Mouse (Mus musculus) heart, postnatal 36 days (tissue): ENCODE measurements around the gene Dffb. TPM values are rescaled to one million over a fixed set of nuclear protein-coding genes. Genes with fewer than 3 reads are reported as not detected.

Experiments
- total RNA-seq, 2 experiments: library from RNA; stranded (reverse); gene quantifications; 2 replicates each; pipeline ENCODE4 v1.2.3; 2021

Gene Dffb
- total RNA-seq, 2 experiments from 2014 or later = 3.7 to 4.4 TPM

Other genes starting within 250 kb of the Dffb start
- 10 to 100 TPM; 14.0 to 15.4 TPM for gene A430005L14Rik, start 17.9 kb downstream of the Dffb start, total RNA-seq
- 10 to 100 TPM; 28.0 to 29.6 TPM for gene Cep104, start 68 bp upstream of the Dffb start, total RNA-seq
- gene Lrrc47, start 36.6 kb upstream of the Dffb start, total RNA-seq = 10 to 100 TPM; 30.6 to 33.1 TPM
- 1 to 10 TPM; 5.9 to 7.0 TPM for gene Smim1, start 51.1 kb upstream of the Dffb start, total RNA-seq
- gene Ccdc27, start 67.6 kb upstream of the Dffb start, total RNA-seq = not detected
- gene Trp73, start 165.1 kb upstream of the Dffb start, total RNA-seq = not detected
- 10 to 100 TPM; 10.8 to 15.0 TPM for gene Wrap73, start 167.2 kb upstream of the Dffb start, total RNA-seq
- gene Tprgl, start 185.5 kb upstream of the Dffb start, total RNA-seq = 100 to 1,000 TPM; 132 to 136 TPM
- gene Megf6, start 195.6 kb upstream of the Dffb start, total RNA-seq = 1 to 10 TPM; 5.4 to 8.0 TPM